Mouse (Mus musculus): ENCODE data around the gene Uqcrh.
A peak's percentile ranks its signal among the peaks of the same experiment; 100 is the strongest.

The Uqcrh gene

GRCm38 (mm10) chr4:116053399-116053961 is 21.4 kb downstream of the Uqcrh start, which contains the start of gene Nsun4:
Gene Nsun4 (minus strand): TSS chr4:116053876.
- DNase-seq = peak; percentile 86 to 89

GRCm38 (mm10) chr4:116052526-116053293 is 22.2 kb downstream of the Uqcrh start:
- DNase-seq = peak; percentile 31 to 34

GRCm38 (mm10) chr4:116049211-116049610 is 25.7 kb downstream of the Uqcrh start:
- DNase-seq = no peak

- no peak for DNase-seq
These were observed 26.5 kb downstream of the Uqcrh start for GRCm38 (mm10) chr4:116048130-116048920.

GRCm38 (mm10) chr4:116047681-116048080 is 27.2 kb downstream of the Uqcrh start:
- no peak for DNase-seq

GRCm38 (mm10) chr4:116046604-116047003 is 28.3 kb downstream of the Uqcrh start:
- DNase-seq = no peak

- DNase-seq = no peak
These were observed 32.7 kb downstream of the Uqcrh start for GRCm38 (mm10) chr4:116042186-116042585.

- DNase-seq = no peak
These were observed 34.4 kb downstream of the Uqcrh start for GRCm38 (mm10) chr4:116040466-116040865.

GRCm38 (mm10) chr4:116033374-116033773 is 41.5 kb downstream of the Uqcrh start:
- no peak for DNase-seq

- DNase-seq = no peak
These were observed 42.0 kb downstream of the Uqcrh start for GRCm38 (mm10) chr4:116032906-116033305.

GRCm38 (mm10) chr4:116017902-116018746 is 56.7 kb downstream of the Uqcrh start, which contains the start of gene Faah:
Gene Faah (minus strand): TSS chr4:116017926.
- no peak for DNase-seq

- peak; percentile 77 to 80 for DNase-seq
These were observed 57.5 kb downstream of the Uqcrh start for GRCm38 (mm10) chr4:116017300-116017901.

Measured in cerebellum, postnatal 36 days (tissue).